Comparison of ENCODE assay signal across 8 mouse cellular contexts in genomic region chr11:35119360-35119759, GRCm38 (mm10). TPM values are rescaled to one million over a fixed set of nuclear protein-coding genes. Genes with fewer than 3 reads are reported as not detected.
A peak's percentile ranks its signal among the peaks of the same experiment; 100 is the strongest.
DNase-seq lines count a peak whose midpoint lies in the region; ATAC-seq lines count a peak whose summit lies in the region.

No protein-coding gene starts in this region.

- no peak overlapping the region for H3K9ac ChIP-seq in midbrain, embryonic 12.5 days (replicated peaks)
- H3K9ac ChIP-seq in midbrain, embryonic 16.5 days (ENCODE audit: low read depth, low read length): no peak overlapping the region
- no peak overlapping the region for H3K9ac ChIP-seq in forebrain, embryonic 16.5 days (replicated peaks; ENCODE audit: low read depth, low read length)
- no peak overlapping the region for H3K9ac ChIP-seq in liver, embryonic 13.5 days

- no peak overlapping the region for H3K4me2 ChIP-seq in midbrain, embryonic 12.5 days (replicated peaks)
- no peak overlapping the region for H3K4me2 ChIP-seq in midbrain, embryonic 16.5 days (ENCODE audit: low read length)
- H3K4me2 ChIP-seq in forebrain, embryonic 16.5 days (ENCODE audit: low read length): no peak overlapping the region
- no peak overlapping the region for H3K4me2 ChIP-seq in liver, embryonic 13.5 days

- no peaks in the 10 kb centered on the region for H3K9me3 ChIP-seq in midbrain, embryonic 12.5 days
- no peaks in the 10 kb centered on the region for H3K9me3 ChIP-seq in midbrain, embryonic 16.5 days (replicated peaks; ENCODE audit: control insufficient read depth, low read length, poor library complexity, severe bottlenecking)
- no peaks in the 10 kb centered on the region for H3K9me3 ChIP-seq in forebrain, embryonic 16.5 days (ENCODE audit: control insufficient read depth, low read length)
- H3K9me3 ChIP-seq in liver, embryonic 13.5 days (replicated peaks): no peaks in the 10 kb centered on the region

- no peak overlapping the region for H3K27ac ChIP-seq in midbrain, embryonic 12.5 days (replicated peaks)
- H3K27ac ChIP-seq in midbrain, embryonic 16.5 days (ENCODE audit: low read length): no peak overlapping the region
- no peak overlapping the region for H3K27ac ChIP-seq in forebrain, embryonic 16.5 days (ENCODE audit: low read length)
- no peak overlapping the region for H3K27ac ChIP-seq in liver, embryonic 13.5 days

- WGBS in midbrain, embryonic 12.5 days: 11% methylated on average over 6 of the region's 6 CpGs
- 9% methylated on average over 6 of the region's 6 CpGs for WGBS in midbrain, embryonic 16.5 days
- WGBS in forebrain, embryonic 16.5 days: 5% methylated on average over 6 of the region's 6 CpGs
- WGBS in liver, embryonic 13.5 days (ENCODE audit: insufficient replicate concordance): 16% methylated on average over 6 of the region's 6 CpGs

- peak; percentile 23 for DNase-seq in c-Kit-positive CD71-negative TER-119-negative erythroid progenitor cells, embryonic 14.5 days (ENCODE audit: low read depth)
- peak; percentile 25 for DNase-seq in induced T-regulatory cell, adult 2 months (ENCODE audit: low read depth)
- DNase-seq in liver, embryonic 13.5 days: peak; percentile 2
- peak; percentile 51 to 64 for DNase-seq in right cerebral cortex, postnatal 36 days (ENCODE audit: low spot score in 2 of 2)

- H3K27me3 ChIP-seq in midbrain, embryonic 12.5 days: peaks cover 79% of the 10 kb centered on the region
- peaks cover 33% of the 10 kb centered on the region for H3K27me3 ChIP-seq in midbrain, embryonic 16.5 days (ENCODE audit: control insufficient read depth, insufficient read depth, low read depth, low read length)
- peaks cover 22% of the 10 kb centered on the region for H3K27me3 ChIP-seq in forebrain, embryonic 16.5 days (replicated peaks; ENCODE audit: control insufficient read depth, insufficient read depth, low read length)
- H3K27me3 ChIP-seq in liver, embryonic 13.5 days: peaks cover 46% of the 10 kb centered on the region

- ATAC-seq in midbrain, embryonic 12.5 days (ENCODE audit: low FRiP score, low read depth): 0 out of 2 replicates have a peak, but pooled peaks have one; percentile 25
- ATAC-seq in midbrain, embryonic 16.5 days: no peak
- 0 out of 2 replicates have a peak, but pooled peaks have one; percentile 19 for ATAC-seq in forebrain, embryonic 16.5 days
- no peak for ATAC-seq in liver, embryonic 13.5 days (ENCODE audit: low read depth)
- no peak for ATAC-seq in activated CD4-positive, CD25-positive, alpha-beta regulatory T cell, adult 4 months

- no peaks in the 10 kb centered on the region for H3K36me3 ChIP-seq in midbrain, embryonic 12.5 days
- H3K36me3 ChIP-seq in midbrain, embryonic 16.5 days (ENCODE audit: control insufficient read depth, insufficient read depth, low read length): no peaks in the 10 kb centered on the region
- H3K36me3 ChIP-seq in forebrain, embryonic 16.5 days (ENCODE audit: control insufficient read depth, insufficient read depth): no peaks in the 10 kb centered on the region
- no peaks in the 10 kb centered on the region for H3K36me3 ChIP-seq in liver, embryonic 13.5 days

- H3K4me1 ChIP-seq in midbrain, embryonic 12.5 days: peaks cover 14% of the 10 kb centered on the region
- H3K4me1 ChIP-seq in midbrain, embryonic 16.5 days (ENCODE audit: control insufficient read depth, insufficient read depth, low read length): peaks cover 3% of the 10 kb centered on the region
- peaks cover 13% of the 10 kb centered on the region for H3K4me1 ChIP-seq in forebrain, embryonic 16.5 days (replicated peaks; ENCODE audit: control insufficient read depth, insufficient read depth, low read length)
- H3K4me1 ChIP-seq in liver, embryonic 13.5 days (replicated peaks): no peaks in the 10 kb centered on the region

- H3K4me3 ChIP-seq in midbrain, embryonic 12.5 days: no peak overlapping the region
- H3K4me3 ChIP-seq in midbrain, embryonic 16.5 days (ENCODE audit: low read depth, low read length): no peak overlapping the region
- no peak overlapping the region for H3K4me3 ChIP-seq in forebrain, embryonic 16.5 days (replicated peaks; ENCODE audit: low read length)
- no peak overlapping the region for H3K4me3 ChIP-seq in liver, embryonic 13.5 days (replicated peaks)

RNA-seq across cellular contexts. Expression of gene Slit3, which starts 1.7 kb away (rescaled TPM):
- 11.2 and 16.2 TPM in 2 replicates for polyA plus RNA-seq in midbrain, embryonic 12.5 days (2016; fragmentation: Nextera tagmentation; extraction: Ambion mirVana)
- 4.5 and 5.0 TPM in 2 replicates for polyA plus RNA-seq in midbrain, embryonic 16.5 days (2015; fragmentation: Nextera tagmentation; extraction: Ambion mirVana)
- 5.8 and 6.0 TPM in 2 replicates for polyA plus RNA-seq in forebrain, embryonic 16.5 days (2015; fragmentation: Nextera tagmentation; extraction: Ambion mirVana)
- 0.36 and 0.44 TPM in 2 replicates for polyA plus RNA-seq in liver, embryonic 13.5 days (2015; fragmentation: Nextera tagmentation; extraction: Ambion mirVana)
- not detected for polyA plus RNA-seq in activated CD4-positive, CD25-positive, alpha-beta regulatory T cell, adult 4 months (2017; shearing (Covaris generic))

Comparison
In these comparisons a context has a peak if more than half of its experiments do, and no peak if none do; other contexts are left out.
1. ATAC-seq: peak in midbrain, embryonic 12.5 days (single experiment) and forebrain, embryonic 16.5 days (single experiment); none in midbrain, embryonic 16.5 days (single experiment), liver, embryonic 13.5 days (single experiment) and activated CD4-positive, CD25-positive, alpha-beta regulatory T cell, adult 4 months (single experiment).
2. DNase-seq: peak in every context shown above with its lines; median percentile 58 in right cerebral cortex, postnatal 36 days; 25 in induced T-regulatory cell, adult 2 months; 23 in c-Kit-positive CD71-negative TER-119-negative erythroid progenitor cells, embryonic 14.5 days; 2 in liver, embryonic 13.5 days.